12 mouse cellular contexts compared by ENCODE assay signal in genomic region chr10:83937168-83937567, GRCm38 (mm10).
DNase-seq lines count a peak whose midpoint lies in the region; ATAC-seq and TF ChIP-seq lines count a peak whose summit lies in the region.
"Had no signal": no experiment of that assay in that cellular context is flagged by ENCODE, and none has a peak within 500 bp of the region (broad histone marks: within the 10 kb centered on the region; RNA-seq: fewer than 3 reads in every experiment).

No protein-coding gene starts in this region.

- no peak overlapping the region for H3K4me2 ChIP-seq in lung, embryonic 14.5 days
- H3K4me2 ChIP-seq: embryonic facial prominence, embryonic 13.5 days; neural tube, embryonic 13.5 days had no signal

- peak; percentile 22 to 63; a peak in 3 of 4 replicates for TF ChIP-seq EP300 in MEL (IDR thresholded peaks at IDR 0.05; ENCODE audit: low read depth in 1 of 2, low read length in 2 of 2)

- TF ChIP-seq POLR2A in MEL (IDR thresholded peaks at IDR 0.05; ENCODE audit: control insufficient read depth in 1 of 2, insufficient read depth in 1 of 2, low read depth in 1 of 2, low read length in 2 of 2, poor library complexity in 1 of 2): no peak

- DNase-seq in MEL (ENCODE audit: low read depth, low spot score) (peak; percentile 66), MN1 (ENCODE audit: low spot score) (peak; percentile 64)
- peak; percentile 30 for DNase-seq in lung, embryonic 14.5 days
- DNase-seq in layer of hippocampus, postnatal 36 days: no peak
- no peak for DNase-seq in cerebellum, postnatal 4 days (ENCODE audit: low spot score in 2 of 2)
- no peak for DNase-seq in embryo, embryonic 11 days
- DNase-seq: cerebellum, adult 9-10 months had no signal

- TF ChIP-seq RAD21 in MEL (IDR thresholded peaks at IDR 0.05; ENCODE audit: low read depth, low read length): no peak

- peaks cover 4 to 15% of the 10 kb centered on the region in 2 experiments; a peak in 3 of 4 replicates for H3K4me1 ChIP-seq in MEL (ENCODE audit: control insufficient read depth in 1 of 2, insufficient read depth in 2 of 2, low read length in 2 of 2)
- H3K4me1 ChIP-seq in lung, embryonic 14.5 days (ENCODE audit: insufficient read depth): no peaks in the 10 kb centered on the region; the same call in 1 of the 2 replicates
- H3K4me1 ChIP-seq: neural tube, embryonic 13.5 days had no signal

- H3K9ac ChIP-seq in MEL (ENCODE audit: control insufficient read depth, low read depth, low read length, poor library complexity, severe bottlenecking): peak overlapping the region; percentile 2; the same call in 1 of the 2 replicates
- no peak overlapping the region for H3K9ac ChIP-seq in lung, embryonic 14.5 days
- H3K9ac ChIP-seq: embryonic facial prominence, embryonic 13.5 days; neural tube, embryonic 13.5 days had no signal

- H3K9me3 ChIP-seq in MEL (replicated peaks; ENCODE audit: insufficient read depth, low read length): no peaks in the 10 kb centered on the region
- no peaks in the 10 kb centered on the region for H3K9me3 ChIP-seq in lung, embryonic 14.5 days (ENCODE audit: low read depth, low read length)
- H3K9me3 ChIP-seq: embryonic facial prominence, embryonic 13.5 days; megakaryocyte, embryonic 14.5 days; neural tube, embryonic 13.5 days had no signal

- peak; percentile 33 to 61; a peak in 2 of 4 replicates for ATAC-seq in hematopoietic stem cell, adult 5-6 weeks (replicated peaks in 1 of 2; ENCODE audit: insufficient read depth in 1 of 2, low FRiP score in 2 of 2, low TSS enrichment in 1 of 2, low read depth in 1 of 2, poor library complexity in 2 of 2, severe bottlenecking in 2 of 2)
- ATAC-seq in lung, embryonic 14.5 days (ENCODE audit: insufficient read depth): no peak
- ATAC-seq: hindbrain, postnatal 0 days had no signal

- H3K79me2 ChIP-seq in MEL (ENCODE audit: control insufficient read depth, insufficient read depth, low read length, poor library complexity): no peaks in the 10 kb centered on the region

- no peak overlapping the region for H3K27ac ChIP-seq in MEL (ENCODE audit: control insufficient read depth, low read depth, low read length)
- H3K27ac ChIP-seq in lung, embryonic 14.5 days (ENCODE audit: low read depth): no peak overlapping the region
- H3K27ac ChIP-seq: embryonic facial prominence, embryonic 13.5 days; hindbrain, postnatal 0 days; neural tube, embryonic 13.5 days had no signal

- H3K36me3 ChIP-seq in MEL (ENCODE audit: control insufficient read depth in 1 of 2, insufficient read depth in 2 of 2, low read length in 2 of 2): peaks cover 0 to 9% of the 10 kb centered on the region in 2 experiments; a peak in 2 of 4 replicates
- no peaks in the 10 kb centered on the region for H3K36me3 ChIP-seq in lung, embryonic 14.5 days (ENCODE audit: insufficient read depth)
- H3K36me3 ChIP-seq: embryonic facial prominence, embryonic 13.5 days; neural tube, embryonic 13.5 days had no signal

- WGBS in lung, embryonic 14.5 days: 33% methylated on average over 9 of the region's 9 CpGs

- TF ChIP-seq CTCF in MEL (IDR thresholded peaks at IDR 0.05 in 2 of 3, conservative IDR thresholded peaks at IDR 0.05 in 1 of 3; ENCODE audit: control insufficient read depth in 1 of 3, insufficient read depth in 1 of 3, low read depth in 2 of 3, low read length in 3 of 3, poor library complexity in 1 of 3, severe bottlenecking in 1 of 3): no peak
- TF ChIP-seq CTCF in lung, embryonic 14.5 days (IDR thresholded peaks at IDR 0.05; ENCODE audit: low read depth): no peak

- no peak overlapping the region for H3K4me3 ChIP-seq in MEL (ENCODE audit: control insufficient read depth in 1 of 2, insufficient read depth in 1 of 2, low read depth in 2 of 2, low read length in 2 of 2)
- no peak overlapping the region for H3K4me3 ChIP-seq in lung, embryonic 14.5 days (ENCODE audit: low read depth, low read length)
- H3K4me3 ChIP-seq: embryonic facial prominence, embryonic 13.5 days; megakaryocyte, embryonic 14.5 days; neural tube, embryonic 13.5 days had no signal

- H3K27me3 ChIP-seq in MEL (ENCODE audit: control insufficient read depth in 1 of 2, insufficient read depth in 2 of 2, low read length in 2 of 2): no peaks in the 10 kb centered on the region; a peak in 1 of 4 replicates
- no peaks in the 10 kb centered on the region for H3K27me3 ChIP-seq in lung, embryonic 14.5 days (ENCODE audit: insufficient read depth, low read length)
- H3K27me3 ChIP-seq: embryonic facial prominence, embryonic 13.5 days; neural tube, embryonic 13.5 days had no signal

TF ChIP-seq in MEL, 35 proteins besides CTCF, POLR2A, EP300 and RAD21:
- TF ChIP-seq TCF12 (IDR thresholded peaks at IDR 0.05; ENCODE audit: low read depth, low read length): peak; percentile 72
- no peak for TF ChIP-seq MAFK (IDR thresholded peaks at IDR 0.05; ENCODE audit: borderline replicate concordance, low read depth, low read length)
- no peak for TF ChIP-seq GABPA (IDR thresholded peaks at IDR 0.05; ENCODE audit: low read depth, low read length)
- no peak for TF ChIP-seq UBTF (IDR thresholded peaks at IDR 0.05; ENCODE audit: borderline replicate concordance, insufficient read depth, low read depth, low read length)
- peak; percentile 70 for TF ChIP-seq GATA1 (IDR thresholded peaks at IDR 0.05; ENCODE audit: low read depth, low read length)
- TF ChIP-seq E2F4 (IDR thresholded peaks at IDR 0.05; ENCODE audit: borderline replicate concordance, low read depth, low read length): 0 out of 2 replicates have a peak, but pooled peaks have one; percentile 47
- TF ChIP-seq RCOR1 (IDR thresholded peaks at IDR 0.05; ENCODE audit: low read depth, low read length): peak; percentile 87
- peak; percentile 83 for TF ChIP-seq ZNF384 (IDR thresholded peaks at IDR 0.05; ENCODE audit: low read depth, low read length)
- TF ChIP-seq KAT2A (conservative IDR thresholded peaks at IDR 0.05; ENCODE audit: low read depth, low read length): no peak
- peak; percentile 57 for TF ChIP-seq TAL1 (IDR thresholded peaks at IDR 0.05; ENCODE audit: low read length)
- TF ChIP-seq ETS1 (IDR thresholded peaks at IDR 0.05; ENCODE audit: low read depth, low read length): peak; percentile 54; the same call in 1 of the 2 replicates
- no peak for TF ChIP-seq SMC3 (IDR thresholded peaks at IDR 0.05; ENCODE audit: low read depth, low read length)
- no peak for TF ChIP-seq SIN3A (IDR thresholded peaks at IDR 0.05; ENCODE audit: low read length)
- TF ChIP-seq ZKSCAN1 (IDR thresholded peaks at IDR 0.05; ENCODE audit: low read depth, low read length): no peak
- TF ChIP-seq MAX (IDR thresholded peaks at IDR 0.05; ENCODE audit: low read length): no peak; the same call in 1 of the 2 replicates
- TF ChIP-seq ELF1 (IDR thresholded peaks at IDR 0.05; ENCODE audit: low read depth, low read length): no peak
- TF ChIP-seq MYC (IDR thresholded peaks at IDR 0.05; ENCODE audit: low read depth, low read length): no peak
- TF ChIP-seq NELFE (IDR thresholded peaks at IDR 0.05; ENCODE audit: low read depth, low read length): no peak
- no peak for TF ChIP-seq USF1 (IDR thresholded peaks at IDR 0.05; ENCODE audit: low read depth, low read length)
- no peak for TF ChIP-seq MAZ (IDR thresholded peaks at IDR 0.05; ENCODE audit: low read depth, low read length)
- no peak for TF ChIP-seq CHD1 (IDR thresholded peaks at IDR 0.05; ENCODE audit: low read depth, low read length)
- no peak for TF ChIP-seq ZC3H11A (IDR thresholded peaks at IDR 0.05; ENCODE audit: low read depth, low read length)
- TF ChIP-seq USF2 (IDR thresholded peaks at IDR 0.05; ENCODE audit: borderline replicate concordance in 1 of 2, insufficient read depth in 1 of 2, low read depth in 1 of 2, low read length in 2 of 2): no peak
- TF ChIP-seq MXI1 (IDR thresholded peaks at IDR 0.05; ENCODE audit: low read depth, low read length): no peak
- no peak for TF ChIP-seq ZMIZ1 (IDR thresholded peaks at IDR 0.05; ENCODE audit: low read depth, low read length)
- no peak for TF ChIP-seq HCFC1 (IDR thresholded peaks at IDR 0.05; ENCODE audit: low read depth, low read length)
- TF ChIP-seq POLR2AphosphoS5 (IDR thresholded peaks at IDR 0.05; ENCODE audit: borderline replicate concordance, low read depth, low read length): no peak
- no peak for TF ChIP-seq MYB (IDR thresholded peaks at IDR 0.05; ENCODE audit: low read depth, low read length)
- TF ChIP-seq CHD2 (IDR thresholded peaks at IDR 0.05; ENCODE audit: low read length): no peak
- no peak for TF ChIP-seq POLR2AphosphoS2 (IDR thresholded peaks at IDR 0.05; ENCODE audit: low read length)
- TF ChIP-seq NRF1 (IDR thresholded peaks at IDR 0.05; ENCODE audit: insufficient read depth, low read depth, low read length, poor library complexity, severe bottlenecking): no peak
- no peak for TF ChIP-seq MEF2A (IDR thresholded peaks at IDR 0.05; ENCODE audit: extremely low read depth, insufficient replicate concordance, low read depth, low read length, poor library complexity, severe bottlenecking)
- no peak for TF ChIP-seq JUND (IDR thresholded peaks at IDR 0.05; ENCODE audit: low read depth, low read length)
- TF ChIP-seq TBP (IDR thresholded peaks at IDR 0.05; ENCODE audit: low read depth, low read length): no peak
- TF ChIP-seq BHLHE40 (IDR thresholded peaks at IDR 0.05; ENCODE audit: borderline replicate concordance, low read depth, low read length): no peak; the same call in 1 of the 2 replicates

Comparison
In these comparisons a context has a peak if more than half of its experiments do, and no peak if none do; other contexts are left out.
1. DNase-seq: peak in MEL (single experiment), MN1 (single experiment) and lung, embryonic 14.5 days (single experiment); none in layer of hippocampus, postnatal 36 days (0 of 2), cerebellum, postnatal 4 days (0 of 2) and embryo, embryonic 11 days (single experiment).